Mouse (Mus musculus): ENCODE measurements around the gene Hmga2. TPM values are rescaled to one million over a fixed set of nuclear protein-coding genes. Genes with fewer than 3 reads are reported as not detected.

The Hmga2 gene
- polyA plus RNA-seq, 1 experiment: 1.8 TPM

- Histone ChIP-seq H3K4me1 (ENCODE audit: control insufficient read depth, insufficient read depth, low read length) (peaks cover 4% of the 10 kb centered on the region; the same call in 1 of the 2 replicates), H3K4me3 (ENCODE audit: insufficient read depth, low read length) (peak overlapping the region; percentile 62), H3K27ac (ENCODE audit: insufficient read depth, low read depth, low read length) (peak overlapping the region; percentile 85)
- TF ChIP-seq POLR2A (IDR thresholded peaks at IDR 0.05; ENCODE audit: borderline replicate concordance, low read depth, low read length): no peak
- no peak for TF ChIP-seq CTCF (IDR thresholded peaks at IDR 0.05; ENCODE audit: low read depth, low read length)
Observed at GRCm38 (mm10) chr10:120475041-120475541, 1.2 kb downstream of the Hmga2 start.

GRCm38 (mm10) chr10:120474301-120474700 is 2.0 kb downstream of the Hmga2 start:
- H3K4me1 ChIP-seq (ENCODE audit: control insufficient read depth, insufficient read depth, low read length): peaks cover 4% of the 10 kb centered on the region; the same call in 1 of the 2 replicates
- H3K4me3 ChIP-seq (ENCODE audit: insufficient read depth, low read length): peak overlapping the region; percentile 62
- peak overlapping the region; percentile 76 for H3K27ac ChIP-seq (ENCODE audit: insufficient read depth, low read depth, low read length)
- no peak for TF ChIP-seq CTCF (IDR thresholded peaks at IDR 0.05; ENCODE audit: low read depth, low read length)
- no peak for TF ChIP-seq POLR2A (IDR thresholded peaks at IDR 0.05; ENCODE audit: borderline replicate concordance, low read depth, low read length)

- Histone ChIP-seq H3K4me3 (ENCODE audit: insufficient read depth, low read length) (peak overlapping the region; percentile 33), H3K27ac (ENCODE audit: insufficient read depth, low read depth, low read length) (peak overlapping the region; percentile 24; the same call in 1 of the 2 replicates), H3K4me1 (ENCODE audit: control insufficient read depth, insufficient read depth, low read length) (no peaks in the 10 kb centered on the region)
- TF ChIP-seq POLR2A (IDR thresholded peaks at IDR 0.05; ENCODE audit: borderline replicate concordance, low read depth, low read length) (no peak), CTCF (IDR thresholded peaks at IDR 0.05; ENCODE audit: low read depth, low read length) (no peak)
Observed at GRCm38 (mm10) chr10:120473218-120473617, 3.1 kb downstream of the Hmga2 start.

- TF ChIP-seq POLR2A (IDR thresholded peaks at IDR 0.05; ENCODE audit: borderline replicate concordance, low read depth, low read length): no peak
- no peak for TF ChIP-seq CTCF (IDR thresholded peaks at IDR 0.05; ENCODE audit: low read depth, low read length)
- Histone ChIP-seq H3K4me1 (ENCODE audit: control insufficient read depth, insufficient read depth, low read length) (no peaks in the 10 kb centered on the region), H3K4me3 (ENCODE audit: insufficient read depth, low read length) (no peak overlapping the region), H3K27ac (ENCODE audit: insufficient read depth, low read depth, low read length) (no peak overlapping the region)
Observed at GRCm38 (mm10) chr10:120472606-120473005, 3.7 kb downstream of the Hmga2 start.

GRCm38 (mm10) chr10:120465121-120465520 is 11.1 kb downstream of the Hmga2 start:
- TF ChIP-seq CTCF (IDR thresholded peaks at IDR 0.05; ENCODE audit: low read depth, low read length) (no peak), POLR2A (IDR thresholded peaks at IDR 0.05; ENCODE audit: borderline replicate concordance, low read depth, low read length) (no peak)
- H3K4me1 ChIP-seq (ENCODE audit: control insufficient read depth, insufficient read depth, low read length): peaks cover 26% of the 10 kb centered on the region
- no peak overlapping the region for H3K27ac ChIP-seq (ENCODE audit: insufficient read depth, low read depth, low read length)
- H3K4me3 ChIP-seq (ENCODE audit: insufficient read depth, low read length): no peak overlapping the region

GRCm38 (mm10) chr10:120461769-120462168 is 14.5 kb downstream of the Hmga2 start:
- TF ChIP-seq POLR2A (IDR thresholded peaks at IDR 0.05; ENCODE audit: borderline replicate concordance, low read depth, low read length): no peak
- Histone ChIP-seq H3K4me1 (ENCODE audit: control insufficient read depth, insufficient read depth, low read length) (peaks cover 54% of the 10 kb centered on the region), H3K4me3 (ENCODE audit: insufficient read depth, low read length) (no peak overlapping the region), H3K27ac (ENCODE audit: insufficient read depth, low read depth, low read length) (peak overlapping the region; percentile 38; the same call in 1 of the 2 replicates)

- no peak overlapping the region for H3K27ac ChIP-seq (ENCODE audit: insufficient read depth, low read depth, low read length)
- no peak for TF ChIP-seq POLR2A (IDR thresholded peaks at IDR 0.05; ENCODE audit: borderline replicate concordance, low read depth, low read length)
- TF ChIP-seq CTCF (IDR thresholded peaks at IDR 0.05; ENCODE audit: low read depth, low read length): no peak
- peaks cover 55% of the 10 kb centered on the region for H3K4me1 ChIP-seq (ENCODE audit: control insufficient read depth, insufficient read depth, low read length)
- H3K4me3 ChIP-seq (ENCODE audit: insufficient read depth, low read length): no peak overlapping the region
Observed at GRCm38 (mm10) chr10:120461301-120461700, 15.0 kb downstream of the Hmga2 start.

- Histone ChIP-seq H3K4me1 (ENCODE audit: control insufficient read depth, insufficient read depth, low read length) (peaks cover 57% of the 10 kb centered on the region), H3K27ac (ENCODE audit: insufficient read depth, low read depth, low read length) (0 out of 2 replicates have a peak overlapping the region, but pooled peaks have one; percentile 1), H3K4me3 (ENCODE audit: insufficient read depth, low read length) (no peak overlapping the region)
- TF ChIP-seq CTCF (IDR thresholded peaks at IDR 0.05; ENCODE audit: low read depth, low read length): no peak
- TF ChIP-seq POLR2A (IDR thresholded peaks at IDR 0.05; ENCODE audit: borderline replicate concordance, low read depth, low read length): no peak
Observed at GRCm38 (mm10) chr10:120458866-120459265, 17.4 kb downstream of the Hmga2 start.

GRCm38 (mm10) chr10:120449661-120450284 is 26.5 kb downstream of the Hmga2 start:
- Histone ChIP-seq H3K4me1 (ENCODE audit: control insufficient read depth, insufficient read depth, low read length) (peaks cover 3% of the 10 kb centered on the region; the same call in 1 of the 2 replicates), H3K27ac (ENCODE audit: insufficient read depth, low read depth, low read length) (no peak overlapping the region), H3K4me3 (ENCODE audit: insufficient read depth, low read length) (no peak overlapping the region)
- TF ChIP-seq POLR2A (IDR thresholded peaks at IDR 0.05; ENCODE audit: borderline replicate concordance, low read depth, low read length): no peak

GRCm38 (mm10) chr10:120446799-120447198 is 29.5 kb downstream of the Hmga2 start:
- TF ChIP-seq POLR2A (IDR thresholded peaks at IDR 0.05; ENCODE audit: borderline replicate concordance, low read depth, low read length) (no peak), CTCF (IDR thresholded peaks at IDR 0.05; ENCODE audit: low read depth, low read length) (no peak)
- no peak overlapping the region for H3K27ac ChIP-seq (ENCODE audit: insufficient read depth, low read depth, low read length)

More at GRCm38 (mm10) chr10:120446799-120447198, 29.5 kb downstream of the Hmga2 start:
- Histone ChIP-seq H3K4me3 (ENCODE audit: insufficient read depth, low read length) (no peak overlapping the region), H3K4me1 (ENCODE audit: control insufficient read depth, insufficient read depth, low read length) (peaks cover 3% of the 10 kb centered on the region; the same call in 1 of the 2 replicates)
